Comparison of ENCODE assay signal across 8 mouse cellular contexts in genomic region chr3:51364703-51365516, GRCm38 (mm10). TPM values are rescaled to one million over a fixed set of nuclear protein-coding genes. Genes with fewer than 3 reads are reported as not detected.
A peak's percentile ranks its signal among the peaks of the same experiment; 100 is the strongest.
DNase-seq lines count a peak whose midpoint lies in the region; ATAC-seq and TF ChIP-seq lines count a peak whose summit lies in the region.

No protein-coding gene starts in this region.

- TF ChIP-seq CTCF in midbrain, postnatal 0 days (IDR thresholded peaks at IDR 0.05): peak; percentile 88

- no peaks in the 10 kb centered on the region for H3K36me3 ChIP-seq in erythroblast, embryonic 14.5 days (ENCODE audit: control insufficient read depth)
- H3K36me3 ChIP-seq in heart, embryonic 12.5 days: no peaks in the 10 kb centered on the region
- no peaks in the 10 kb centered on the region for H3K36me3 ChIP-seq in kidney, embryonic 16.5 days (ENCODE audit: insufficient read depth, low read length)
- no peaks in the 10 kb centered on the region for H3K36me3 ChIP-seq in midbrain, postnatal 0 days (ENCODE audit: insufficient read depth, low read length)

- no peaks in the 10 kb centered on the region for H3K27me3 ChIP-seq in erythroblast, embryonic 14.5 days (ENCODE audit: control insufficient read depth)
- H3K27me3 ChIP-seq in heart, embryonic 12.5 days (replicated peaks): no peaks in the 10 kb centered on the region
- H3K27me3 ChIP-seq in kidney, embryonic 16.5 days (ENCODE audit: insufficient read depth, low read length): 0 out of 2 replicates have a peak, but pooled peaks cover 3% of the 10 kb centered on the region
- no peaks in the 10 kb centered on the region; the same call in 1 of the 2 replicates for H3K27me3 ChIP-seq in midbrain, postnatal 0 days (ENCODE audit: insufficient read depth, low read length)

- DNase-seq in CD4-positive, CD25-positive, alpha-beta regulatory T cell, adult 2 months (ENCODE audit: low read depth, low spot score): peak; percentile 89
- DNase-seq in brain, embryonic 18.5 days (ENCODE audit: low read depth, low spot score): peak; percentile 65
- peak; percentile 87 for DNase-seq in liver
- peak; percentile 91 for DNase-seq in midbrain, postnatal 0 days (ENCODE audit: low spot score)
- DNase-seq in spleen, postnatal 10 days (ENCODE audit: low spot score in 2 of 2): peak; percentile 57 to 80

- peaks cover 3% of the 10 kb centered on the region; the same call in 1 of the 2 replicates for H3K9me3 ChIP-seq in erythroblast, embryonic 14.5 days (ENCODE audit: control insufficient read depth, low read length)
- H3K9me3 ChIP-seq in heart, embryonic 12.5 days (replicated peaks): no peaks in the 10 kb centered on the region
- H3K9me3 ChIP-seq in kidney, embryonic 16.5 days (ENCODE audit: low read length): no peaks in the 10 kb centered on the region
- H3K9me3 ChIP-seq in midbrain, postnatal 0 days (ENCODE audit: low read length): no peaks in the 10 kb centered on the region

- H3K9ac ChIP-seq in heart, embryonic 12.5 days: peak overlapping the region; percentile 55
- H3K9ac ChIP-seq in kidney, embryonic 16.5 days (replicated peaks; ENCODE audit: low read length): peak overlapping the region; percentile 62
- H3K9ac ChIP-seq in midbrain, postnatal 0 days (replicated peaks; ENCODE audit: low read length, poor library complexity, severe bottlenecking): peak overlapping the region; percentile 29; the same call in 1 of the 2 replicates

- peak; percentile 84 for ATAC-seq in heart, embryonic 12.5 days (ENCODE audit: insufficient number of reproducible peaks, low FRiP score)
- peak; percentile 87 for ATAC-seq in kidney, embryonic 16.5 days (ENCODE audit: low FRiP score, low TSS enrichment)
- peak; percentile 80 for ATAC-seq in midbrain, postnatal 0 days (ENCODE audit: low FRiP score)

- H3K4me2 ChIP-seq in heart, embryonic 12.5 days: peak overlapping the region; percentile 86
- peak overlapping the region; percentile 77 for H3K4me2 ChIP-seq in kidney, embryonic 16.5 days (replicated peaks; ENCODE audit: low read depth, low read length)
- H3K4me2 ChIP-seq in midbrain, postnatal 0 days (ENCODE audit: low read depth, low read length, poor library complexity, severe bottlenecking): peak overlapping the region; percentile 68

- peak overlapping the region; percentile 45; the same call in 1 of the 2 replicates for H3K27ac ChIP-seq in heart, embryonic 12.5 days (ENCODE audit: poor library complexity, severe bottlenecking)
- no peak overlapping the region for H3K27ac ChIP-seq in kidney, embryonic 16.5 days (ENCODE audit: low read length)
- H3K27ac ChIP-seq in midbrain, postnatal 0 days (ENCODE audit: low read depth, low read length): no peak overlapping the region

- 6% methylated on average over 31 of the region's 31 CpGs for WGBS in heart, embryonic 12.5 days
- 3% methylated on average over 31 of the region's 31 CpGs for WGBS in kidney, embryonic 16.5 days
- 7% methylated on average over 31 of the region's 31 CpGs for WGBS in midbrain, postnatal 0 days

- peak overlapping the region; percentile 63 for H3K4me3 ChIP-seq in erythroblast, embryonic 14.5 days (replicated peaks)
- peak overlapping the region; percentile 56 for H3K4me3 ChIP-seq in heart, embryonic 12.5 days
- H3K4me3 ChIP-seq in kidney, embryonic 16.5 days (ENCODE audit: low read length): peak overlapping the region; percentile 54
- peak overlapping the region; percentile 36 for H3K4me3 ChIP-seq in midbrain, postnatal 0 days (ENCODE audit: low read depth, low read length)

- peaks cover 74% of the 10 kb centered on the region for H3K4me1 ChIP-seq in erythroblast, embryonic 14.5 days (ENCODE audit: control insufficient read depth)
- H3K4me1 ChIP-seq in heart, embryonic 12.5 days (replicated peaks): peaks cover 12% of the 10 kb centered on the region
- H3K4me1 ChIP-seq in kidney, embryonic 16.5 days (ENCODE audit: insufficient read depth, low read length): peaks cover 10% of the 10 kb centered on the region
- H3K4me1 ChIP-seq in midbrain, postnatal 0 days (ENCODE audit: insufficient read depth, low read length): no peaks in the 10 kb centered on the region

RNA-seq across cellular contexts. Expression of gene Elf2, which starts 24.4 kb away (rescaled TPM):
- polyA plus RNA-seq in erythroblast, embryonic 14.5 days (2012): 1.1 and 1.4 TPM in 2 replicates
- 45.5 and 57.7 TPM in 2 replicates for polyA plus RNA-seq in heart, embryonic 12.5 days (2016; fragmentation: Nextera tagmentation; extraction: Ambion mirVana)
- polyA plus RNA-seq in kidney, embryonic 16.5 days (2015; fragmentation: Nextera tagmentation; extraction: Ambion mirVana): 62.9 and 64.4 TPM in 2 replicates
- total RNA-seq in midbrain, postnatal 0 days (2014; rRNA removed): 38.7 and 45.6 TPM in 2 replicates
- polyA plus RNA-seq in midbrain, postnatal 0 days (2015; fragmentation: Nextera tagmentation; extraction: Ambion mirVana): 22.2 and 26.1 TPM in 2 replicates

RNA-seq across cellular contexts. Expression of gene Mgarp, which starts 31.6 kb away (rescaled TPM):
- polyA plus RNA-seq in erythroblast, embryonic 14.5 days (2012): 0.08 TPM in 2 replicates
- polyA plus RNA-seq in heart, embryonic 12.5 days (2016; fragmentation: Nextera tagmentation; extraction: Ambion mirVana): 14.0 and 14.5 TPM in 2 replicates
- 7.3 and 10.5 TPM in 2 replicates for polyA plus RNA-seq in kidney, embryonic 16.5 days (2015; fragmentation: Nextera tagmentation; extraction: Ambion mirVana)
- 0.49 TPM in 1 of 2 replicates, not detected in the other for total RNA-seq in midbrain, postnatal 0 days (2014; rRNA removed)
- 0.40 and 0.49 TPM in 2 replicates for polyA plus RNA-seq in midbrain, postnatal 0 days (2015; fragmentation: Nextera tagmentation; extraction: Ambion mirVana)

RNA-seq across cellular contexts. Expression of gene Ndufc1, which starts 43.9 kb away (rescaled TPM):
- 4.2 and 5.7 TPM in 2 replicates for polyA plus RNA-seq in erythroblast, embryonic 14.5 days (2012)
- 1,439 and 1,474 TPM in 2 replicates for polyA plus RNA-seq in heart, embryonic 12.5 days (2016; fragmentation: Nextera tagmentation; extraction: Ambion mirVana)
- polyA plus RNA-seq in kidney, embryonic 16.5 days (2015; fragmentation: Nextera tagmentation; extraction: Ambion mirVana): 672 and 707 TPM in 2 replicates
- total RNA-seq in midbrain, postnatal 0 days (2014; rRNA removed): 31.5 and 36.4 TPM in 2 replicates
- 961 and 994 TPM in 2 replicates for polyA plus RNA-seq in midbrain, postnatal 0 days (2015; fragmentation: Nextera tagmentation; extraction: Ambion mirVana)

RNA-seq across cellular contexts. Expression of gene Naa15, which starts 50.0 kb away (rescaled TPM):
- polyA plus RNA-seq in erythroblast, embryonic 14.5 days (2012): 1.2 TPM in 2 replicates
- 49.1 and 50.4 TPM in 2 replicates for polyA plus RNA-seq in heart, embryonic 12.5 days (2016; fragmentation: Nextera tagmentation; extraction: Ambion mirVana)
- polyA plus RNA-seq in kidney, embryonic 16.5 days (2015; fragmentation: Nextera tagmentation; extraction: Ambion mirVana): 37.7 and 40.9 TPM in 2 replicates
- 19.5 and 33.8 TPM in 2 replicates for total RNA-seq in midbrain, postnatal 0 days (2014; rRNA removed)
- 26.4 and 29.7 TPM in 2 replicates for polyA plus RNA-seq in midbrain, postnatal 0 days (2015; fragmentation: Nextera tagmentation; extraction: Ambion mirVana)

Comparison
In these comparisons a context has a peak if more than half of its experiments do, and no peak if none do; other contexts are left out.
1. RNA of gene Ndufc1, which starts 43.9 kb away (polyA plus RNA-seq): 1,439 to 1,474 TPM in heart, embryonic 12.5 days, 961 to 994 TPM in midbrain, postnatal 0 days and 672 to 707 TPM in kidney, embryonic 16.5 days; 4.2 to 5.7 TPM in erythroblast, embryonic 14.5 days; every median in the first group is over 100 times any median in the second.
2. Peak in every context shown above with its lines, with median percentiles within 50 percentile points of each other: DNase-seq, H3K4me3 ChIP-seq, ATAC-seq, H3K4me2 ChIP-seq and H3K9ac ChIP-seq.